Comparison of ENCODE assay signal across 23 mouse cellular contexts in genomic region chr12:56234571-56234970, GRCm38 (mm10).
DNase-seq lines count a peak whose midpoint lies in the region; ATAC-seq and TF ChIP-seq lines count a peak whose summit lies in the region.
"Had no signal": no experiment of that assay in that cellular context is flagged by ENCODE, and none has a peak within 500 bp of the region (broad histone marks: within the 10 kb centered on the region; RNA-seq: fewer than 3 reads in every experiment).

No protein-coding gene starts in this region.

- H3K4me1 ChIP-seq in neural tube, embryonic 13.5 days (replicated peaks), result peaks cover 7% of the 10 kb centered on the region; the same call in 1 of the 2 replicates
- H3K4me1 ChIP-seq in neural tube, embryonic 15.5 days, result peaks cover 5% of the 10 kb centered on the region; the same call in 1 of the 2 replicates
- H3K4me1 ChIP-seq: embryonic facial prominence, embryonic 12.5 days had no signal

- no peak for TF ChIP-seq CTCF in layer of hippocampus, adult 2 months (conservative IDR thresholded peaks at IDR 0.05)

- WGBS in neural tube, embryonic 13.5 days, result 48% methylated on average over 6 of the region's 6 CpGs
- WGBS in neural tube, embryonic 15.5 days, result 51% methylated on average over 6 of the region's 6 CpGs

- peak; percentile 36; the same call in 1 of the 2 replicates for ATAC-seq in neural tube, embryonic 13.5 days (ENCODE audit: low read depth)
- ATAC-seq in neural tube, embryonic 15.5 days (ENCODE audit: low FRiP score), result 0 out of 2 replicates have a peak, but pooled peaks have one; percentile 35
- no peak for ATAC-seq in erythroblast, adult 5-6 weeks (replicated peaks; ENCODE audit: low FRiP score, poor library complexity, severe bottlenecking)
- ATAC-seq: intestine, postnatal 0 days; Patski had no signal

- H3K4me2 ChIP-seq in neural tube, embryonic 13.5 days, result no peak overlapping the region
- no peak overlapping the region for H3K4me2 ChIP-seq in neural tube, embryonic 15.5 days
- H3K4me2 ChIP-seq: embryonic facial prominence, embryonic 12.5 days had no signal

- H3K27me3 ChIP-seq in neural tube, embryonic 13.5 days, result no peaks in the 10 kb centered on the region
- H3K27me3 ChIP-seq in neural tube, embryonic 15.5 days (replicated peaks), result no peaks in the 10 kb centered on the region
- H3K27me3 ChIP-seq: CH12.LX; embryonic facial prominence, embryonic 12.5 days had no signal

- DNase-seq in heart, adult 11 months, result peak; percentile 50
- no peak for DNase-seq in heart, adult 18-20 months
- no peak for DNase-seq in neural tube, embryonic 10.5 days (ENCODE audit: extremely low spot score, low spot score)
- DNase-seq in layer of hippocampus, adult 2 months (ENCODE audit: low spot score in 2 of 2), result peak; percentile 37 to 66
- DNase-seq in retina, embryonic 14.5 days (ENCODE audit: low spot score), result no peak
- DNase-seq: adrenal gland, postnatal 36 days; B cell, adult 2 months; cerebellum, adult 18-20 months; cerebellum, postnatal 25 days; gastrocnemius, postnatal 25 days; kidney, postnatal 4 days; right cerebral cortex, postnatal 4 days; thymus, postnatal 14 days had no signal

- H3K9me3 ChIP-seq in neural tube, embryonic 13.5 days, result no peaks in the 10 kb centered on the region
- no peaks in the 10 kb centered on the region for H3K9me3 ChIP-seq in neural tube, embryonic 15.5 days (replicated peaks)
- H3K9me3 ChIP-seq: embryonic facial prominence, embryonic 12.5 days; G1E had no signal

- no peaks in the 10 kb centered on the region for H3K36me3 ChIP-seq in neural tube, embryonic 13.5 days
- no peaks in the 10 kb centered on the region for H3K36me3 ChIP-seq in neural tube, embryonic 15.5 days
- H3K36me3 ChIP-seq: embryonic facial prominence, embryonic 12.5 days; G1E had no signal

- H3K9ac ChIP-seq in neural tube, embryonic 13.5 days, result no peak overlapping the region
- no peak overlapping the region for H3K9ac ChIP-seq in neural tube, embryonic 15.5 days (replicated peaks)
- H3K9ac ChIP-seq: embryonic facial prominence, embryonic 12.5 days had no signal

- H3K27ac ChIP-seq in neural tube, embryonic 13.5 days (replicated peaks), result 0 out of 2 replicates have a peak overlapping the region, but pooled peaks have one; percentile 9
- no peak overlapping the region for H3K27ac ChIP-seq in layer of hippocampus, adult 2 months
- no peak overlapping the region for H3K27ac ChIP-seq in neural tube, embryonic 15.5 days (replicated peaks)
- H3K27ac ChIP-seq: embryonic facial prominence, embryonic 12.5 days; macrophage had no signal

- no peak overlapping the region for H3K4me3 ChIP-seq in neural tube, embryonic 13.5 days
- H3K4me3 ChIP-seq in layer of hippocampus, adult 2 months, result no peak overlapping the region
- H3K4me3 ChIP-seq in neural tube, embryonic 15.5 days (replicated peaks), result no peak overlapping the region
- H3K4me3 ChIP-seq: embryonic facial prominence, embryonic 12.5 days; erythroblast, embryonic 14.5 days had no signal

Comparison
In these comparisons a context has a peak if more than half of its experiments do, and no peak if none do; other contexts are left out.
1. DNase-seq: peak in heart, adult 11 months (single experiment) and layer of hippocampus, adult 2 months (2 of 2); none in heart, adult 18-20 months (0 of 2), neural tube, embryonic 10.5 days (single experiment) and retina, embryonic 14.5 days (single experiment).